Mouse (Mus musculus): ENCODE measurements around the gene Ambra1. TPM values are rescaled to one million over a fixed set of nuclear protein-coding genes. Genes with fewer than 3 reads are reported as not detected.

Gene Ambra1
- polyA plus RNA-seq (2014; fragmentation: Nextera tagmentation; extraction: Ambion mirVana), result 21.3 and 21.5 TPM in 2 replicates

DNA sequence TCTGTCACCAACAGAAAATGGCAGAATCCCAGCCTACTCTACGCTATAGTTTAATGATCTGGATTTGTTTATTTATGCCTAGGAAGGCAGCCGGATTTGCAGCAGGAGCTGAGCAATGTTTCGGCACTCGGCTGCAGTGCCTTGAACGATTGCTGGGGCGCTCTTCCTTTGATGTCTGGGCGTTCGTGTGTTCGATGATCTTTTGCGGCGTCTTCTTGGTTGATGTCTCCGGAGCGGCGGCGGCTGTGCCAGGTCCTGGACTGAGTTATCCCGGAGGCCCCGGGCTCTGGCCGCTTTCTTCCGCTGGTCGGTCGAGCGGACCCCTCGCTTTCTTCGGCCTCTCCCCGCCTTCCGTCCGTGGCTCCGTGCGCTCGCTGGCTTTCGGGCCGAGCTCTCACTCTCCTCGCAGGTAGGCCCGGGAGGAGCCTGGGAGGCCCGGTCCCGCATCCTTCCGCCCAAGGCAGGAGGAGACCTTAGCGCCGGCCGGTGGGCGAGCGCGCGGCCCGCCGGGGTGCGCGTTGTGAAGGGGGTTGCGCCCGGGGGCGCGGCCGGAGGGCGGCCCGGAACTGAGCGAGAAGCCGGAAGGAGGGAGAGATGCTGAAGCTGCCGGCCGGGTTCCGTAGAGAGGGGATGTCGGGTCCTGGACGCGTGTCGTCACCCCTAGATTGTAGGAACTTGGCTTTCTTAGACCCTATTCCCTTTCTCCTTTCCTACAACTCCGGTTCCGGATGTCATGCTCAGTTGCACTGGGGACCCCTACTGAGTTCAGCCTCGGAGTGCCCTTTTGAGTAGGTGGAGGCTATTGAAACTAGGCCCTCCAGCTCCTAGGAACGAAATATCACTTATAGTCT lies at the start of gene Ambra1:
Ambra1 (plus strand) TSS at position 164 of the 851 bp plus-strand sequence.
- DNase-seq (ENCODE audit: low spot score) (peak; percentile 95), ATAC-seq (ENCODE audit: insufficient read depth, low FRiP score, low TSS enrichment) (peak; percentile 81)
- WGBS, result under 1% methylated on average over 68 of the region's 68 CpGs
- H3K9ac ChIP-seq (ENCODE audit: low read length), result peak within 1 kb of the TSS; percentile 94
- H3K27ac ChIP-seq (ENCODE audit: low read depth, low read length), result peak within 1 kb of the TSS; percentile 91
- peak within 1 kb of the TSS; percentile 97 for H3K4me3 ChIP-seq (ENCODE audit: low read depth, low read length)
- no peaks in the 10 kb centered on the region for H3K36me3 ChIP-seq (ENCODE audit: control insufficient read depth, insufficient read depth, low read length)
- H3K4me2 ChIP-seq (ENCODE audit: low read depth), result peak within 1 kb of the TSS; percentile 43
- peaks cover 3% of the 10 kb centered on the region; the same call in 1 of the 2 replicates for H3K4me1 ChIP-seq (ENCODE audit: control insufficient read depth, insufficient read depth, low read length)
- H3K27me3 ChIP-seq (ENCODE audit: control insufficient read depth, insufficient read depth, low read length), result no peaks in the 10 kb centered on the region
- no peaks in the 10 kb centered on the region for H3K9me3 ChIP-seq (ENCODE audit: control insufficient read depth, low read length)

DNA sequence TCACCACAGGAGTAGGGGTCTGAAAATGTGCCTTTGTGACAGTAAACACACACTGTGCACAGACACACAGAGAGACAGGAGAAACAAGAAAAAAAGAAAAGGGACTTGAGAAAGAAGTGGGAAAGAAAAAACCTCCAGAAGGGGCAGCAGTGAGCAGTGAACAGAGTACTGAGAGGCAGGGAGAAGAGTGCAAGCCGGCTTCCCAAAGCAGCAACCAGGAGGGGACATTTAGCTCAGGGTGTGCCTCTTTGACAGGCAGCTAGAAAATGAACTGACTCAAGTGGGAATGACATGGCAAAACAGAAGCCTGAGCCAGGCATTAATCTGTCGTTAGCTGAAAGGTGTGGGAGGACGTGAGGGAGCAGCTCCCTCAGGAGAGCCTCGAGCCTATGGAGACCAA lies 47.1 kb upstream of the Ambra1 start:
- no peak for ATAC-seq (ENCODE audit: insufficient read depth, low FRiP score, low TSS enrichment)
- Histone ChIP-seq H3K36me3 (ENCODE audit: control insufficient read depth, insufficient read depth, low read length) (no peaks in the 10 kb centered on the region), H3K4me3 (ENCODE audit: low read depth, low read length) (no peak overlapping the region), H3K4me2 (ENCODE audit: low read depth) (no peak overlapping the region), H3K9ac (ENCODE audit: low read length) (no peak overlapping the region), H3K9me3 (ENCODE audit: control insufficient read depth, low read length) (no peaks in the 10 kb centered on the region), H3K27ac (ENCODE audit: low read depth, low read length) (no peak overlapping the region), H3K27me3 (ENCODE audit: control insufficient read depth, insufficient read depth, low read length) (no peaks in the 10 kb centered on the region), H3K4me1 (ENCODE audit: control insufficient read depth, insufficient read depth, low read length) (no peaks in the 10 kb centered on the region)
- WGBS, result 62% methylated on average over 4 of the region's 4 CpGs
- peak; percentile 33 for DNase-seq (ENCODE audit: low spot score)

- ATAC-seq (ENCODE audit: insufficient read depth, low FRiP score, low TSS enrichment), result no peak
- DNase-seq (ENCODE audit: low spot score), result no peak
- no peaks in the 10 kb centered on the region for H3K27me3 ChIP-seq (ENCODE audit: control insufficient read depth, insufficient read depth, low read length)
- H3K27ac ChIP-seq (ENCODE audit: low read depth, low read length), result no peak overlapping the region
- H3K4me2 ChIP-seq (ENCODE audit: low read depth), result no peak overlapping the region
- H3K4me1 ChIP-seq (ENCODE audit: control insufficient read depth, insufficient read depth, low read length), result no peaks in the 10 kb centered on the region
- 77% methylated on average over 8 of the region's 8 CpGs for WGBS
- no peak overlapping the region for H3K4me3 ChIP-seq (ENCODE audit: low read depth, low read length)
- H3K9me3 ChIP-seq (ENCODE audit: control insufficient read depth, low read length), result no peaks in the 10 kb centered on the region
- no peaks in the 10 kb centered on the region for H3K36me3 ChIP-seq (ENCODE audit: control insufficient read depth, insufficient read depth, low read length)
- no peak overlapping the region for H3K9ac ChIP-seq (ENCODE audit: low read length)
Measured at GRCm38 (mm10) chr2:91683919-91684318, 46.0 kb upstream of the Ambra1 start.

GRCm38 (mm10) chr2:91689452-91689851 lies 40.5 kb upstream of the Ambra1 start:
- no peak overlapping the region for H3K9ac ChIP-seq (ENCODE audit: low read length)
- ATAC-seq (ENCODE audit: insufficient read depth, low FRiP score, low TSS enrichment) (no peak), DNase-seq (ENCODE audit: low spot score) (no peak)
- no peak overlapping the region for H3K4me3 ChIP-seq (ENCODE audit: low read depth, low read length)
- no peaks in the 10 kb centered on the region for H3K27me3 ChIP-seq (ENCODE audit: control insufficient read depth, insufficient read depth, low read length)
- no peaks in the 10 kb centered on the region for H3K36me3 ChIP-seq (ENCODE audit: control insufficient read depth, insufficient read depth, low read length)
- H3K4me1 ChIP-seq (ENCODE audit: control insufficient read depth, insufficient read depth, low read length), result no peaks in the 10 kb centered on the region
- WGBS, result 81% methylated on average over 7 of the region's 7 CpGs
- H3K27ac ChIP-seq (ENCODE audit: low read depth, low read length), result no peak overlapping the region
- H3K4me2 ChIP-seq (ENCODE audit: low read depth), result no peak overlapping the region
- H3K9me3 ChIP-seq (ENCODE audit: control insufficient read depth, low read length), result no peaks in the 10 kb centered on the region

GRCm38 (mm10) chr2:91695436-91696224 lies 34.3 kb upstream of the Ambra1 start:
- no peaks in the 10 kb centered on the region for H3K36me3 ChIP-seq (ENCODE audit: control insufficient read depth, insufficient read depth, low read length)
- no peak overlapping the region for H3K4me2 ChIP-seq (ENCODE audit: low read depth)
- 91% methylated on average over 10 of the region's 10 CpGs for WGBS
- ATAC-seq (ENCODE audit: insufficient read depth, low FRiP score, low TSS enrichment), result no peak
- H3K27me3 ChIP-seq (ENCODE audit: control insufficient read depth, insufficient read depth, low read length), result no peaks in the 10 kb centered on the region
- no peak for DNase-seq (ENCODE audit: low spot score)
- H3K4me1 ChIP-seq (ENCODE audit: control insufficient read depth, insufficient read depth, low read length), result no peaks in the 10 kb centered on the region
- H3K9me3 ChIP-seq (ENCODE audit: control insufficient read depth, low read length), result no peaks in the 10 kb centered on the region
- no peak overlapping the region for H3K9ac ChIP-seq (ENCODE audit: low read length)
- H3K4me3 ChIP-seq (ENCODE audit: low read depth, low read length), result no peak overlapping the region
- H3K27ac ChIP-seq (ENCODE audit: low read depth, low read length), result no peak overlapping the region

- no peaks in the 10 kb centered on the region for H3K27me3 ChIP-seq (ENCODE audit: control insufficient read depth, insufficient read depth, low read length)
- no peaks in the 10 kb centered on the region for H3K4me1 ChIP-seq (ENCODE audit: control insufficient read depth, insufficient read depth, low read length)
- H3K9ac ChIP-seq (ENCODE audit: low read length), result no peak overlapping the region
- no peak overlapping the region for H3K4me2 ChIP-seq (ENCODE audit: low read depth)
- H3K27ac ChIP-seq (ENCODE audit: low read depth, low read length), result no peak overlapping the region
- WGBS, result 90% methylated on average over 1 of the region's 1 CpGs
- DNase-seq (ENCODE audit: low spot score), result no peak
- no peak for ATAC-seq (ENCODE audit: insufficient read depth, low FRiP score, low TSS enrichment)
- H3K9me3 ChIP-seq (ENCODE audit: control insufficient read depth, low read length), result no peaks in the 10 kb centered on the region
- H3K4me3 ChIP-seq (ENCODE audit: low read depth, low read length), result no peak overlapping the region
- H3K36me3 ChIP-seq (ENCODE audit: control insufficient read depth, insufficient read depth, low read length), result no peaks in the 10 kb centered on the region
Measured at GRCm38 (mm10) chr2:91696225-91696590, 33.7 kb upstream of the Ambra1 start.

GRCm38 (mm10) chr2:91699225-91699624 lies 30.7 kb upstream of the Ambra1 start:
- Histone ChIP-seq H3K4me1 (ENCODE audit: control insufficient read depth, insufficient read depth, low read length) (no peaks in the 10 kb centered on the region), H3K9me3 (ENCODE audit: control insufficient read depth, low read length) (no peaks in the 10 kb centered on the region), H3K27ac (ENCODE audit: low read depth, low read length) (no peak overlapping the region), H3K4me2 (ENCODE audit: low read depth) (no peak overlapping the region), H3K36me3 (ENCODE audit: control insufficient read depth, insufficient read depth, low read length) (no peaks in the 10 kb centered on the region), H3K27me3 (ENCODE audit: control insufficient read depth, insufficient read depth, low read length) (no peaks in the 10 kb centered on the region), H3K9ac (ENCODE audit: low read length) (no peak overlapping the region), H3K4me3 (ENCODE audit: low read depth, low read length) (no peak overlapping the region)
- 81% methylated on average over 1 of the region's 1 CpGs for WGBS
- DNase-seq (ENCODE audit: low spot score) (no peak), ATAC-seq (ENCODE audit: insufficient read depth, low FRiP score, low TSS enrichment) (no peak)

- H3K27me3 ChIP-seq (ENCODE audit: control insufficient read depth, insufficient read depth, low read length), result no peaks in the 10 kb centered on the region
- H3K9me3 ChIP-seq (ENCODE audit: control insufficient read depth, low read length), result no peaks in the 10 kb centered on the region
- no peaks in the 10 kb centered on the region for H3K36me3 ChIP-seq (ENCODE audit: control insufficient read depth, insufficient read depth, low read length)
- DNase-seq (ENCODE audit: low spot score), result no peak
- no peak overlapping the region for H3K4me2 ChIP-seq (ENCODE audit: low read depth)
- H3K4me3 ChIP-seq (ENCODE audit: low read depth, low read length), result no peak overlapping the region
- no peak overlapping the region for H3K9ac ChIP-seq (ENCODE audit: low read length)
- 95% methylated on average over 2 of the region's 2 CpGs for WGBS
- H3K4me1 ChIP-seq (ENCODE audit: control insufficient read depth, insufficient read depth, low read length), result no peaks in the 10 kb centered on the region
- ATAC-seq (ENCODE audit: insufficient read depth, low FRiP score, low TSS enrichment), result no peak
- H3K27ac ChIP-seq (ENCODE audit: low read depth, low read length), result no peak overlapping the region
Measured at GRCm38 (mm10) chr2:91701366-91701765, 28.6 kb upstream of the Ambra1 start.

All from neural tube, embryonic 11.5 days (tissue).